Mouse (Mus musculus): ENCODE data around the gene Boc. TPM values are rescaled to one million over a fixed set of nuclear protein-coding genes. Genes with fewer than 3 reads are reported as not detected.

Gene Boc
- total RNA-seq, 4 experiments from 2014 or later: 13.9 to 16.8 (median 15.3) TPM

GRCm38 (mm10) chr16:44529691-44530090 is 29.0 kb downstream of the Boc start:
- DNase-seq (ENCODE audit: low spot score in 2 of 2): no peak

GRCm38 (mm10) chr16:44528955-44529354 is 29.7 kb downstream of the Boc start:
- DNase-seq (ENCODE audit: low spot score in 2 of 2): no peak

- no peak for DNase-seq (ENCODE audit: low spot score in 2 of 2)
Observed at GRCm38 (mm10) chr16:44527218-44527905, 31.3 kb downstream of the Boc start.

- DNase-seq (ENCODE audit: low spot score in 2 of 2): no peak
Observed at GRCm38 (mm10) chr16:44526689-44527088, 32.0 kb downstream of the Boc start.

- DNase-seq (ENCODE audit: low spot score in 2 of 2): no peak
Observed at GRCm38 (mm10) chr16:44526044-44526443, 32.7 kb downstream of the Boc start.

- no peak for DNase-seq (ENCODE audit: low spot score in 2 of 2)
Observed at GRCm38 (mm10) chr16:44523595-44523994, 35.1 kb downstream of the Boc start.

GRCm38 (mm10) chr16:44516498-44516897 is 42.2 kb downstream of the Boc start:
- DNase-seq (ENCODE audit: low spot score in 2 of 2): no peak

GRCm38 (mm10) chr16:44510521-44511213 is 48.0 kb downstream of the Boc start:
- DNase-seq (ENCODE audit: low spot score in 2 of 2): no peak

GRCm38 (mm10) chr16:44509458-44510344 is 49.0 kb downstream of the Boc start:
- no peak for DNase-seq (ENCODE audit: low spot score in 2 of 2)

GRCm38 (mm10) chr16:44508772-44509171 is 49.9 kb downstream of the Boc start:
- peak in 1 of 2 experiments; percentile 45 for DNase-seq (ENCODE audit: low spot score in 2 of 2)

GRCm38 (mm10) chr16:44508025-44508424 is 50.7 kb downstream of the Boc start:
- DNase-seq (ENCODE audit: low spot score in 2 of 2): no peak

GRCm38 (mm10) chr16:44507027-44507929 is 51.4 kb downstream of the Boc start:
- DNase-seq (ENCODE audit: low spot score in 2 of 2): no peak

- no peak for DNase-seq (ENCODE audit: low spot score in 2 of 2)
Observed at GRCm38 (mm10) chr16:44505243-44505642, 53.5 kb downstream of the Boc start.

- DNase-seq (ENCODE audit: low spot score in 2 of 2): no peak
Observed at GRCm38 (mm10) chr16:44502895-44503575, 55.7 kb downstream of the Boc start.

- DNase-seq (ENCODE audit: low spot score in 2 of 2): no peak
Observed at GRCm38 (mm10) chr16:44502325-44502724, 56.4 kb downstream of the Boc start.

- no peak for DNase-seq (ENCODE audit: low spot score in 2 of 2)
Observed at GRCm38 (mm10) chr16:44501783-44502182, 56.9 kb downstream of the Boc start.

GRCm38 (mm10) chr16:44498447-44498846 is 60.2 kb downstream of the Boc start:
- no peak for DNase-seq (ENCODE audit: low spot score in 2 of 2)

GRCm38 (mm10) chr16:44496971-44497464 is 61.7 kb downstream of the Boc start:
- DNase-seq (ENCODE audit: low spot score in 2 of 2): no peak

- no peak for DNase-seq (ENCODE audit: low spot score in 2 of 2)
Observed at GRCm38 (mm10) chr16:44494441-44495108, 64.1 kb downstream of the Boc start.

GRCm38 (mm10) chr16:44493868-44494267 is 64.8 kb downstream of the Boc start:
- DNase-seq (ENCODE audit: low spot score in 2 of 2): no peak
